Mouse (Mus musculus): ENCODE results near the gene Mycbpap. TPM values are rescaled to one million over a fixed set of nuclear protein-coding genes. Genes with fewer than 3 reads are reported as not detected.

Gene Mycbpap
- total and polyA plus RNA-seq, 2 experiments from 2014 or later, result 2.0 to 3.2 TPM

GRCm38 (mm10) chr11:94482738-94483137 is 38.8 kb downstream of the Mycbpap start:
- Histone ChIP-seq H3K27ac (ENCODE audit: low read depth, low read length) (no peak overlapping the region), H3K36me3 (ENCODE audit: insufficient read depth, low read length) (no peaks in the 10 kb centered on the region), H3K4me3 (ENCODE audit: low read depth, low read length) (no peak overlapping the region), H3K4me2 (ENCODE audit: low read depth, low read length, poor library complexity, severe bottlenecking) (no peak overlapping the region), H3K27me3 (ENCODE audit: insufficient read depth, low read length) (peaks cover 4% of the 10 kb centered on the region; the same call in 1 of the 2 replicates), H3K9ac (replicated peaks; ENCODE audit: low read length, poor library complexity, severe bottlenecking) (no peak overlapping the region), H3K9me3 (ENCODE audit: low read length) (no peaks in the 10 kb centered on the region), H3K4me1 (ENCODE audit: insufficient read depth, low read length) (no peaks in the 10 kb centered on the region)
- WGBS, result 94% methylated on average over 11 of the region's 11 CpGs
- no peak for DNase-seq (ENCODE audit: low spot score)
- ATAC-seq (ENCODE audit: low FRiP score), result no peak
- TF ChIP-seq CTCF (IDR thresholded peaks at IDR 0.05), result no peak

GRCm38 (mm10) chr11:94481963-94482362 is 39.6 kb downstream of the Mycbpap start:
- Histone ChIP-seq H3K9me3 (ENCODE audit: low read length) (no peaks in the 10 kb centered on the region), H3K9ac (replicated peaks; ENCODE audit: low read length, poor library complexity, severe bottlenecking) (no peak overlapping the region), H3K36me3 (ENCODE audit: insufficient read depth, low read length) (no peaks in the 10 kb centered on the region), H3K4me2 (ENCODE audit: low read depth, low read length, poor library complexity, severe bottlenecking) (no peak overlapping the region), H3K4me1 (ENCODE audit: insufficient read depth, low read length) (no peaks in the 10 kb centered on the region), H3K4me3 (ENCODE audit: low read depth, low read length) (no peak overlapping the region), H3K27ac (ENCODE audit: low read depth, low read length) (no peak overlapping the region), H3K27me3 (ENCODE audit: insufficient read depth, low read length) (peaks cover 4% of the 10 kb centered on the region; the same call in 1 of the 2 replicates)
- ATAC-seq (ENCODE audit: low FRiP score), result no peak
- 94% methylated on average over 7 of the region's 7 CpGs for WGBS
- no peak for DNase-seq (ENCODE audit: low spot score)
- no peak for TF ChIP-seq CTCF (IDR thresholded peaks at IDR 0.05)

GRCm38 (mm10) chr11:94480382-94480781 is 41.2 kb downstream of the Mycbpap start:
- ATAC-seq (ENCODE audit: low FRiP score), result no peak
- no peak overlapping the region for H3K4me3 ChIP-seq (ENCODE audit: low read depth, low read length)
- no peaks in the 10 kb centered on the region for H3K4me1 ChIP-seq (ENCODE audit: insufficient read depth, low read length)
- H3K27me3 ChIP-seq (ENCODE audit: insufficient read depth, low read length), result peaks cover 5% of the 10 kb centered on the region; the same call in 1 of the 2 replicates
- TF ChIP-seq CTCF (IDR thresholded peaks at IDR 0.05), result no peak
- H3K27ac ChIP-seq (ENCODE audit: low read depth, low read length), result no peak overlapping the region
- H3K36me3 ChIP-seq (ENCODE audit: insufficient read depth, low read length), result no peaks in the 10 kb centered on the region
- H3K9me3 ChIP-seq (ENCODE audit: low read length), result no peaks in the 10 kb centered on the region
- H3K4me2 ChIP-seq (ENCODE audit: low read depth, low read length, poor library complexity, severe bottlenecking), result no peak overlapping the region
- no peak overlapping the region for H3K9ac ChIP-seq (replicated peaks; ENCODE audit: low read length, poor library complexity, severe bottlenecking)
- 69% methylated on average over 9 of the region's 9 CpGs for WGBS
- DNase-seq (ENCODE audit: low spot score), result no peak

- TF ChIP-seq CTCF (IDR thresholded peaks at IDR 0.05), result no peak
- peak; percentile 44 for DNase-seq (ENCODE audit: low spot score)
- Histone ChIP-seq H3K4me1 (ENCODE audit: insufficient read depth, low read length) (0 out of 2 replicates have a peak, but pooled peaks cover 1% of the 10 kb centered on the region), H3K27me3 (ENCODE audit: insufficient read depth, low read length) (peaks cover 5% of the 10 kb centered on the region; the same call in 1 of the 2 replicates), H3K9ac (replicated peaks; ENCODE audit: low read length, poor library complexity, severe bottlenecking) (no peak overlapping the region), H3K36me3 (ENCODE audit: insufficient read depth, low read length) (no peaks in the 10 kb centered on the region), H3K4me2 (ENCODE audit: low read depth, low read length, poor library complexity, severe bottlenecking) (no peak overlapping the region), H3K4me3 (ENCODE audit: low read depth, low read length) (no peak overlapping the region), H3K27ac (ENCODE audit: low read depth, low read length) (no peak overlapping the region), H3K9me3 (ENCODE audit: low read length) (no peaks in the 10 kb centered on the region)
- no peak for ATAC-seq (ENCODE audit: low FRiP score)
- 66% methylated on average over 6 of the region's 6 CpGs for WGBS
Measured at GRCm38 (mm10) chr11:94477651-94478050, 43.9 kb downstream of the Mycbpap start.

GRCm38 (mm10) chr11:94475722-94476121 is 45.8 kb downstream of the Mycbpap start:
- H3K4me1 ChIP-seq (ENCODE audit: insufficient read depth, low read length), result 0 out of 2 replicates have a peak, but pooled peaks cover 8% of the 10 kb centered on the region
- H3K4me3 ChIP-seq (ENCODE audit: low read depth, low read length), result no peak overlapping the region
- H3K36me3 ChIP-seq (ENCODE audit: insufficient read depth, low read length), result no peaks in the 10 kb centered on the region
- H3K27ac ChIP-seq (ENCODE audit: low read depth, low read length), result no peak overlapping the region
- DNase-seq (ENCODE audit: low spot score) (peak; percentile 32), ATAC-seq (ENCODE audit: low FRiP score) (no peak)
- TF ChIP-seq CTCF (IDR thresholded peaks at IDR 0.05), result no peak
- H3K4me2 ChIP-seq (ENCODE audit: low read depth, low read length, poor library complexity, severe bottlenecking), result no peak overlapping the region
- H3K9ac ChIP-seq (replicated peaks; ENCODE audit: low read length, poor library complexity, severe bottlenecking), result no peak overlapping the region
- H3K9me3 ChIP-seq (ENCODE audit: low read length), result no peaks in the 10 kb centered on the region
- H3K27me3 ChIP-seq (ENCODE audit: insufficient read depth, low read length), result 0 out of 2 replicates have a peak, but pooled peaks cover 5% of the 10 kb centered on the region
- WGBS, result 10% methylated on average over 11 of the region's 11 CpGs

- WGBS, result 2% methylated on average over 11 of the region's 11 CpGs
- Histone ChIP-seq H3K27me3 (ENCODE audit: insufficient read depth, low read length) (0 out of 2 replicates have a peak, but pooled peaks cover 5% of the 10 kb centered on the region), H3K9ac (replicated peaks; ENCODE audit: low read length, poor library complexity, severe bottlenecking) (peak overlapping the region; percentile 25; the same call in 1 of the 2 replicates), H3K36me3 (ENCODE audit: insufficient read depth, low read length) (no peaks in the 10 kb centered on the region), H3K4me3 (ENCODE audit: low read depth, low read length) (peak overlapping the region; percentile 96), H3K4me1 (ENCODE audit: insufficient read depth, low read length) (peaks cover 18% of the 10 kb centered on the region), H3K4me2 (ENCODE audit: low read depth, low read length, poor library complexity, severe bottlenecking) (peak overlapping the region; percentile 87), H3K27ac (ENCODE audit: low read depth, low read length) (no peak overlapping the region), H3K9me3 (ENCODE audit: low read length) (no peaks in the 10 kb centered on the region)
- DNase-seq (ENCODE audit: low spot score) (no peak), ATAC-seq (ENCODE audit: low FRiP score) (no peak; the same call in 1 of the 2 replicates)
- no peak for TF ChIP-seq CTCF (IDR thresholded peaks at IDR 0.05)
Measured at GRCm38 (mm10) chr11:94474544-94474910, 47.0 kb downstream of the Mycbpap start.
